Mouse (Mus musculus): Measurements from ENCODE around the gene Ceacam18.
"Not testable (repeated sequence)": the region's sequence is repeated elsewhere in the genome, so short reads cannot be mapped to it uniquely, and the experiment has no call there.

The Ceacam18 gene

DNA sequence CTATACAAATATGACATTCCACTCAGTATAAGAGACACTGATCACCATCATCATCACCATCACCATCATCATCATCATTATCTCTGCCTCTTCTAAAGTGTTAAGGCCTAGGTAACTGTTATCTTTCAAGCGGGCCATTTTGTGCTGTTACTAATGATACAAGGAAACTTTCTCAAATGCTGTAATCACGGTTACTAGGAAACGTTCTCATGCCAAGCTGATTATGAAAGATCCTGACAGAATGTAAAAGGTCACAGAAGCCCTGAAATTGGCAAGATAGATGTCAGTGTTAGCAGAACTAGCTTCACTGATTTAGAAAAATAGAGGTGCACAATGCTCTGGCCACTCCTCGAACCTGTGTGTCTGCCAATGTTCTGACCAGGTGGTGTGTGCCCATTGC lies 32.7 kb downstream of the Ceacam18 start:
- DNase-seq (ENCODE audit: low read depth, low spot score): not testable (repeated sequence)

DNA sequence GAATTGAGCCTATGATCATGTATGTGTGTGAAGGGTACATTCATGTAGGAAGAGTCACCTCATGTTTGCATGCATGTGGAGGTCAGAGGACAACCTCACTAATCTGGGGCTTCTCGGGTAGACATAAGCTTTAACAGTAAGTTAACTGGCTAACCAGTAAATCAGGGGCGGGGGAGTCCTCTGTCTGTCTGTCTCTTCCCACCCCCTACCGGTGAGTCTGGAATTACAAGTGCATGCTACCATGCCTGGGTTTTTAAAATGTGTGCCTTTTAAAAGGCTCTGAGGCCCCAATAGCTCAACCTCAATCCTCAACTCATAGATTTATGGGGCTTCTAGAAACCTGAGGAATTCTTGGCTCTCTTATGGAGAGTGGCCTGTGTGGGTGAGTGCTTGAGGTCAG lies 34.1 kb downstream of the Ceacam18 start:
- DNase-seq (ENCODE audit: low read depth, low spot score): no peak

DNA sequence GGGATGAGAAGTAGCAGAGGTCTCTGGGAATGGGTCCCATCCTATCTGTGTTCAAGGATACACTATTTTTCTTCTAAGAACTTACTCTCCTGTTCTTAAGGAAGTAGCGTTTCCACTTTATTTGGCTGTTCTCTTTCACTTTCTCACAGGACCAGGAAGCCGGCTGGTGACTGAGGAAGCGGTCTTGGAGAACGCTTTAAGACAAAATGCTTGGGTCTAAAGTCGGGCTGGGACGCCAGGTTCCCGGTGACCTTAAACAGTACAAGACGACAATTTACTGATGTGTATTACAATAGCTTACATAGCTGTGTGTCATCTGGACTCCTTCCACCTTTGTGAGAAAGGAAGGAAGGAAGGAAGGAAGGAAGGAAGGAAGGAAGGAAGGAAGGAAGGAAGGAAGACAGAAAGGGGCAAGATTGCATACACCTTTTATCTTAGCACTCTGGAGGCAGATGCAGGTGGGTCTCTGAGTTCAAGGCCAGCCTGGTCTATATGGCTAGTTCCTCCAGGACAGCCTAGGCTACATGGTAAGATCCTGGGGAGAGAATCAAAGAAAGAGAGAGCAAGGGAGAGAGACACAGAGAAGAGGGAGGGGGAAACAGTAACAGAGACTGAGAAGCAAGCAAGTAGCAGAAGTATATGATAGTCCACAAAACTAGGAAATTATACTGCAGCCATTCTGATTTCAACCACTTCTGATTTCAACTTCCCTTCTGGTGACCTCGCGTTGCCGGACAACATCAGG lies 36.7 kb downstream of the Ceacam18 start:
- DNase-seq (ENCODE audit: low read depth, low spot score): no peak

DNA sequence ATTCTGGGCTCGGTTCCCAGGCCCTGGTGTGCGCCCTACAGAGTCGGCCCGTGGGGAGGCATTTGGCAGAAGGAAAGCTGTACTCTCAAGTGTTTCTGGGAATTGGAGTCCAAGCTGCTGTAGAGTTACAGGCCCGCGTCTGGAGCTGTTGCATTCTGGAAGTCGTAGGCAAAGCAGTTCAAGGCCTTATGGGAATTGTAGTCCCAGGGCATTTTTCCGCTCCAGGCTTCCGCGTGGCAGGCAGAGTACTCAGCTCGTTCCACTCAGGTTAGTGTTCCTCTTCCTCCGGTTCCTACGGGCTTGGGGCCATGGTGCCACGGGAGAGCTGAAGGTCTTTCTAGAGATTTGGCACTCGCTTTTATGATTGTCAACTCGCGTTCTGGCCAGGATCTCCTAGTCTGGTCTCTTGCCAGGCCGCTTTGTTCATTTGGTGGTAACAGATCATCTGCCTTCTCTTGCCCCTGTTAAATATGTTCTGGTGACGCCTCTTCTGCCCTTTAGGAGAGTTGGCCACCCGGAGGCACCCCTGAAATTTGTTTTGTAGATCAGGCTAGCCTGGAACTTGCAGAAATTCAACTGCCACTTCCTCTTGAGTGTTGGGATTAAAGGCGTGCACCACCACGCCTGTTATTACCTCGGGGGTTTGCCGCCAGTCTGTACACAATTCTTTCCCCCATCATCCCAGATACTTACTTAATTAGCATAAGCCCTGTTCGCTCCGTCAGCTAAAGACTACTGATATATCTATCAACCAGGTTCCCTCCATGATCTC lies 37.5 kb downstream of the Ceacam18 start, which contains the start of gene Ctu1:
Gene Ctu1, plus strand, starts transcription at position 208 of the 772 bp plus-strand sequence.
- DNase-seq (ENCODE audit: low read depth, low spot score): peak; percentile 94

DNA sequence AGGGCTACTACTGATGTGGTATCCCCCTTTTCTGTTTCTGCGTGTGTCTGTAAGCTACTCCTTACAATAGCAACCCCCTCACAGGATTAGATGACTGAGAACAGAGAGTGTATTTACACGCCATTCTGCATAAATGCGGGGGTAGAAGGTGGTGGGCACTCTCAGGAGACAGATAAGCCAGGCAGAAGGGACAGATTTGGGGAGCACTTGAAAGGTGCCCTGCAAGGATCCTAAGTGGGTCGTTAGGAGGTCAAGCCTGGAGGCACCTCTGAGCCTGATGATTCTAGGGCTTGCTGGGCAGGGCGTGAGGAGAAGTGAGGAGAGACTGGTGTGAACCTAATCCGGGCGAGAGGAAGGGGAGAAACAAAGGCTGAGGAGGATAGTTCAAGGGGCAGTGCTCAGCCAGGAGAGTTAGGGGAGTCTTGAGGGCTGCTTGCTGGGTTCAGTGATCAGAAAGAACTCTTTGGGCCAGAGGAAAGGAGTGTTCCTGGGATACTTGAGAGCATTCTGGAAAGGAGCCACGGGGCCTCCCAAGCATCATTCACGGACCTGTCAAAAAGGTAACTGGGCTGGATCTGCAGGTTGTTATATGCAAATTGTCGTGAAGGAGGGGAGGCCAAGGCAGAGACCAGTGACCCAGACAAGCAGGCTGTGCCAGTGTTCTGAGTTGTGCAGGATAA lies 38.2 kb downstream of the Ceacam18 start:
- DNase-seq (ENCODE audit: low read depth, low spot score): no peak

DNA sequence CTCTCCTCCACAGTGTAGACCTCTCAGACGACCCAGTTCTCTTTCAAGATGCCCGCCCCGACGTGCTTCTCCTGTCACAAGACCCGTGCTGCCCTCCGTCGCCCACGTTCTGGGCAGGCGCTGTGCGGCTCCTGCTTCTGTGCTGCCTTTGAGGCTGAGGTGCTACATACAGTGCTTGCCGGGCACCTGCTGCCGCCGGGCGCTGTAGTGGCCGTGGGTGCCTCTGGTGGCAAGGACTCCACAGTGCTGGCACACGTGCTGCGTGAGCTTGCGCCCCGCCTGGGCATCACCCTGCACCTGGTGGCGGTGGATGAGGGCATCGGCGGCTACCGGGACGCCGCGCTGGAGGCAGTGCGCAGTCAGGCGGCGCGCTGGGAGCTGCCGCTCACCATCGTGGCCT lies 40.6 kb downstream of the Ceacam18 start:
- no peak for DNase-seq (ENCODE audit: low read depth, low spot score)

DNA sequence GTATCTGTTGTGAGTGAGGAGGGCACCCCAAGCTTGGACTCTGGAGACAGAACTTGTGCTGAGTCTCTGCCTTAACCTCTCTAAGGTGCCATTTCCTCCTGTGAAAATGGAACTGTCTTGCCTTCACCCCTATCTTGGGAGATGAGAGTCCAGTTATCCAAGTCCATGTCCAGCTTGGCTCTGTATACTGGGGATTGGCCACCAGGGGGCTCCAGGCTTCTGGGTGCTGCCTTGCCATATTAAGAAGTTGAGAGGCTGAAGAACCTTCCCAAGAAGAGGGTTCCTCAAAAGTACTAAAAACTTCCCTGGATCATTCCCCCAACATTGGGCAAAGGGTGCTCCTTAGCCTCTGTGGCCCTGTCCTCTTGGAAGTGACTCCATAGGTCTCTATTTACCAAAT lies 44.0 kb downstream of the Ceacam18 start:
- DNase-seq (ENCODE audit: low read depth, low spot score): no peak

DNA sequence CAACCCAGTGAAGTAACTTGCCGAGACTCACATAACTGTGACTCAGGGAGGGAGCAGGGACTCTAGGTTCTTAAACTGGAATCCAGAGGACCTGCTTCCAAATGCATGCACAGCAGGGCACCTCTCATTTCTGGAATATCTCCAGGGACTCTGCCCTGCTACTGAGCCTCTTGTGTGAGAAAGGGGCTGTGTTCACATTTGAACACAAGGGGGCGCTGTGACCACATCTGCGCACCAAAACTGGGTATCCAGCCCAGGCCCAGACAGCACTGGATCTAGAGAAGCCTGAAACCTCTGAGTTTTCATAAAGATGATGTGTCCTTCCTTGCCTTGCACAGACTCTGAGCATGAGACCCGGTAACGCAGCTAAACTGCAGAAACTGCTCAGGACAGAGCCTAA lies 46.5 kb downstream of the Ceacam18 start:
- no peak for DNase-seq (ENCODE audit: low read depth, low spot score)

DNA sequence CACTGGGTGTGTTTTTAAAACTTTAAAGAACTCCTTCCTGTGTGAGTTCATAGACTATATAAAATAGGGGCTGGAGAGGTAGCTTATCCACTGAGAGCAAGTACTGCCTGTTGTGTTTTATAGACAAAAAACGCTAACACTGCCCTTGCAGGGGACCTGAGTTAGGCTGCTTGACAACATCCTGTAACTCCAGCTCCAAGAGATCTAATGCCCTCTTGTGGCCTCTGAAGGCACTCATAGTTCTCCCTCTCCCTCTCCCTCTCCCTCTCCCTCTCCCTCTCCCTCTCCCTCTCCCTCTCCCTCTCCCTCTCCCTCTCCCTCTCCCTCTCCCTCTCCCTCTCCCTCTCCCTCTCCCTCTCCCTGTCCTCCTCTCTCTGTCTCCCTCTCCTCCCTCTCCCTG lies 48.0 kb downstream of the Ceacam18 start:
- DNase-seq (ENCODE audit: low read depth, low spot score): not testable (repeated sequence)

DNA sequence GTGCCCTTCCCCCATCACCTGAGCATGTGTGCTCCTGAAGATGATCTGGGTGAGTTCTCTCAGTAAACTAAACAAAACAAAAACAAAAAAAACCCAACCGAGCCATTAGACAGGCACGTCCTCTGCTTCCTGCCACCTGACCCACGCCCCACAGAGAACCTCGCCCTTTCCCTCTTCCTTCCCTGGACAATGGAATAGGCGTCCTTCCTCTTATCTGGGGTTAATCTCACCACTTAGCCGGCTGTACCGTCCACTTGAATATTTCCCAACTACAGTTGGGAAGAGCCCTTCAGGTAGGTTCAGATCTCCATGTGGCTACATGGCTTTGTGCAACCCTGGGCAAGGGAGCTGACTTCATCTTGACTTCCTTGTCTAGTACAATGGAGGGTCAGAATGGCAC lies 50.6 kb downstream of the Ceacam18 start:
- no peak for DNase-seq (ENCODE audit: low read depth, low spot score)

DNA sequence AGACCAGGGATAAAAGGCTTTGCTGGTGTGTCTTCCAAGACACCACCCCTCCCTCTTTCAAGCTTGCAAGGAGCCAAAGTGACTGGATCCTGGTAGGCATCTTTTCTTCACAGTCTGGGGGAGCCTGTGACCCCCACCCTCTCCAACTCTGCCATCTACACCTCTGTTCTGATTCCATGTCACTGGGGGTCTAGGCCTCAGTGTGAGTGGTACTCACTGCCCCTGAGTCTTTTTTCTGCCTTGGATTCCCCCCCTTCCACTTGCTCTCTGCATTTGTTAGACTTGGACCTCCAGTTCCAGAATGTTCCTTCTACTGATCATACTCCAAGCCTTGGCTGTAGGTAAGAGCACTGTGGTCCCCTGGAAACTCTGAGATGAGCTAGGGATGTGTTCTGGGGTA lies 55.6 kb downstream of the Ceacam18 start, which contains the start of gene Klk14:
Gene Klk14, plus strand, starts transcription at position 301 of the 400 bp plus-strand sequence.
- DNase-seq (ENCODE audit: low read depth, low spot score): no peak
